Mouse (Mus musculus): ENCODE measurements around the gene Gm10563. TPM values are rescaled to one million over a fixed set of nuclear protein-coding genes. Genes with fewer than 3 reads are reported as not detected.

Gm10563 gene
- polyA plus RNA-seq, 1 experiment from 2014 or later = not detected

- no peak for ATAC-seq (ENCODE audit: low FRiP score, low read depth)
- Histone ChIP-seq H3K27ac (no peak overlapping the region), H3K4me2 (replicated peaks) (no peak overlapping the region), H3K27me3 (no peaks in the 10 kb centered on the region), H3K9me3 (no peaks in the 10 kb centered on the region), H3K36me3 (peaks cover 24% of the 10 kb centered on the region), H3K9ac (no peak overlapping the region), H3K4me3 (no peak overlapping the region), H3K4me1 (peaks cover 18% of the 10 kb centered on the region)
- 95% methylated on average over 6 of the region's 6 CpGs for WGBS
These were observed 41.4 kb downstream of the Gm10563 start for GRCm38 (mm10) chr4:155603801-155604200.

DNA sequence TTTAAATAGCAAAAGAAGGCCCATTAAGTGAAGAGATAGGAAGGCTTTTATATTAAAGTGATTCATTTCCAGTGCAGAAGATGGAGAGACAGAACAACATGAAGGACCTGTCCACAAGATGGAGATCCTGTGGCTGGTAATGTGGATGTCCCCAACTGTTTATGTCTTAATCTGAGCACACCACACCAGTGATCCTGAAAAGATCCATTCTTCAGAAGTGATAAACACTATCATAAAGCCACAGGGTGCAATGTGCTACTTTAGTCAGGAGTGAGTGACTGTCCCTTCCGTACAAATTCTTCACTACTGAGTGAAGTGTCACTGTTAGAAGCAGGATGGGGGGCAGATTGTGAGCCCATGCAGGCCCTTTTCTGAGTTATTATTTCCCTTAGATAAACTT lies 42.5 kb downstream of the Gm10563 start:
- Histone ChIP-seq H3K9ac (peak overlapping the region; percentile 39; the same call in 1 of the 2 replicates), H3K27me3 (no peaks in the 10 kb centered on the region), H3K4me1 (peaks cover 18% of the 10 kb centered on the region), H3K9me3 (no peaks in the 10 kb centered on the region; the same call in 1 of the 2 replicates), H3K4me3 (peak overlapping the region; percentile 96), H3K36me3 (peaks cover 21% of the 10 kb centered on the region), H3K27ac (no peak overlapping the region), H3K4me2 (replicated peaks) (peak overlapping the region; percentile 86)
- WGBS = 88% methylated on average over 1 of the region's 1 CpGs
- ATAC-seq (ENCODE audit: low FRiP score, low read depth) = no peak

GRCm38 (mm10) chr4:155601997-155602456 lies 43.2 kb downstream of the Gm10563 start:
- ATAC-seq (ENCODE audit: low FRiP score, low read depth) = peak; percentile 45
- 1% methylated on average over 31 of the region's 31 CpGs for WGBS

GRCm38 (mm10) chr4:155601091-155601996 lies 43.9 kb downstream of the Gm10563 start, which contains the start of gene Slc35e2:
Gene Slc35e2, plus strand, starts transcription at chr4:155601416.
- H3K27ac ChIP-seq = peak within 1 kb of the TSS; percentile 99
- H3K27me3 ChIP-seq = no peaks in the 10 kb centered on the region
- peaks cover 18% of the 10 kb centered on the region for H3K4me1 ChIP-seq
- ATAC-seq (ENCODE audit: low FRiP score, low read depth) = peak; percentile 95
- H3K9me3 ChIP-seq = no peaks in the 10 kb centered on the region; the same call in 1 of the 2 replicates
- WGBS = 1% methylated on average over 65 of the region's 65 CpGs
- H3K4me3 ChIP-seq = peak within 1 kb of the TSS; percentile 96
- peak within 1 kb of the TSS; percentile 86 for H3K4me2 ChIP-seq (replicated peaks)
- H3K9ac ChIP-seq = peak within 1 kb of the TSS; percentile 93
- H3K36me3 ChIP-seq = peaks cover 12% of the 10 kb centered on the region

More at GRCm38 (mm10) chr4:155601997-155602456, 43.2 kb downstream of the Gm10563 start:
- Histone ChIP-seq H3K27me3 (no peaks in the 10 kb centered on the region), H3K9ac (peak overlapping the region; percentile 93), H3K4me1 (peaks cover 18% of the 10 kb centered on the region), H3K4me3 (peak overlapping the region; percentile 96), H3K27ac (peak overlapping the region; percentile 99), H3K4me2 (replicated peaks) (peak overlapping the region; percentile 86), H3K36me3 (peaks cover 15% of the 10 kb centered on the region), H3K9me3 (no peaks in the 10 kb centered on the region; the same call in 1 of the 2 replicates)

DNA sequence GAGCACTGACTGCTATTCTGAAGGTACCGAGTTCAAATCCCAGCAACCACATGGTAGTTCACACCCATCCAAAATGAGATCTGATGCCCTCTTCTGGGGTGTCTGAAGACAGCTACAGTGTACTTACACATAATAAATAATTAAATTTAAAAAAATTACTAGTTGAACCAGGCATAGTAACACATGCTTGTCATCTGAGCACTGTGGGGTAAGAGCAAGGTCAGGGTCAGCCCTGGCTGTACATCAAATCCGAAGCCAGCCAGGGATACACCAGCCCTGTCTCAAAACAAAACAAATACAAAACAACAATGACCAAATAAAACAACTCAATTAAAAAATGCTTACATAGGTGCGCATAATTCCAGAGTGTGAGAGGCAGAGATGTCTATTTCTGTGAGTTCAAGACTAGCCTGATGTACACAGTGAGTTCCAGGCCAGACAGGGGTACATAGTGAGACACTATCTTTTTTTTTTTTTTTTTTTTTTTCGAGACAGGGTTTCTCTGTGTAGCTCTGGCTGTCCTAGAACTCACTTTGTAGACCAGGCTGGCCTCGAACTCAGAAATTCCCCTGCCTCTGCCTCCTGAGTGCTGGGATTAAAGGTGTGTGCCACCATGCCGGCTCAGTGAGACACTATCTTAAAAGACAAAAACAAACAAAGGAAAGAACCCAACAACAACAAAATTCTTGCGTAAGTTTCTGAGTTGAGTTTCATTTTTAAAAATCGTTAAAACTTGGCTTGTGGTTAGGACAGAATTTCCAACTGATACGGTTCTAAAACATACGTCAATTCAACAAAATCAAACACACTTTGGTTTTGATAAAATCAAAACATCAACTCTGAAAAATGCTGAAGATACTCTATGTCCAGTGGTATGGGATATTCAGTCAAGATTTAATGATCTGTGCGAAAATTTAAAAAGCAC lies 45.0 kb downstream of the Gm10563 start:
- peak overlapping the region; percentile 99 for H3K27ac ChIP-seq
- no peaks in the 10 kb centered on the region for H3K27me3 ChIP-seq
- no peak for ATAC-seq (ENCODE audit: low FRiP score, low read depth)
- peak overlapping the region; percentile 93 for H3K9ac ChIP-seq
- H3K36me3 ChIP-seq = peaks cover 7% of the 10 kb centered on the region
- peak overlapping the region; percentile 96 for H3K4me3 ChIP-seq
- WGBS = 89% methylated on average over 10 of the region's 11 CpGs
- H3K4me1 ChIP-seq = peaks cover 18% of the 10 kb centered on the region
- no peaks in the 10 kb centered on the region; the same call in 1 of the 2 replicates for H3K9me3 ChIP-seq
- H3K4me2 ChIP-seq (replicated peaks) = peak overlapping the region; percentile 86

DNA sequence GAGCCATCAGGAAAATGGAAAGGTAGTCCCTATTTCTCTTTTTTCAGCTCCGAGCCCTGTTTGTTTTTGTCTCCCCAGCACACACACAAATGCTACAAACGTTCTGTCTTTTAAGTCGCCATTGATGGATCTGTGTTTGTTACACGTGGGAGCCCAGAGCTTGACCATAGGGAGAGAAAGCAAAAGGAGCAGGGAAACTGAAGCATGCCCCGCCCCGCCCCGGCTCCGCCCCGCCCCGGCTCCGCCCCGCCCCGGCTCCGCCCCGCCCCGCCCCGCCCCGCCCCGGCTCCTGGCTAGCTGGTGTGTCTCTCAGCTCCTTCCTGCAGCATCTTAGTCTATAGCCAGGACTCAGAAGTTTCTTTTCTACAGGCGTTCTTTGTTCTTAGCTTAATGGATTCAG lies 46.7 kb downstream of the Gm10563 start:
- ATAC-seq (ENCODE audit: low FRiP score, low read depth) = no peak
- WGBS = 17% methylated on average over 20 of the region's 20 CpGs
- Histone ChIP-seq H3K9me3 (no peaks in the 10 kb centered on the region; the same call in 1 of the 2 replicates), H3K27ac (no peak overlapping the region), H3K4me3 (no peak overlapping the region), H3K4me1 (peaks cover 18% of the 10 kb centered on the region), H3K4me2 (replicated peaks) (no peak overlapping the region), H3K36me3 (no peaks in the 10 kb centered on the region), H3K27me3 (no peaks in the 10 kb centered on the region), H3K9ac (no peak overlapping the region)

DNA sequence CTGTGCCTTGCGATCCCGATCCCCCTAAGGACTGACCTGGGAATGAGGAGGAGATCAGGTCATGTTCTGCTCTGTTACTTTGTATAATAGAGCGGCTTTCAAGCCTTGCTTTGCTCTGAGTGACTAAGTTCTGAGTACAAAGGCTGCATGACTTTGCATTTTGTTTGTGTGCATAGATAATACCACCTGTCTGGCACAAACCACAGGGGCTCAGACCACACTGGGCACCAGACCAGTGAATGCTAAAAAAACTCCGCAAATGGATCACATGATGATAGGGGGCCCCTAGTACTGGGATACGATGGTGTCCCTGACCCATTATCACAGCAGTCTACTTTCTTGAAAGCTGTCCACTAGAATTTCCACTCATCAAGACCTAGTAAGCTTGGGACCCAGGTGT lies 48.6 kb downstream of the Gm10563 start:
- Histone ChIP-seq H3K4me2 (replicated peaks) (no peak overlapping the region), H3K9ac (no peak overlapping the region), H3K4me3 (no peak overlapping the region), H3K36me3 (no peaks in the 10 kb centered on the region), H3K9me3 (no peaks in the 10 kb centered on the region; the same call in 1 of the 2 replicates), H3K27ac (no peak overlapping the region), H3K4me1 (peaks cover 7% of the 10 kb centered on the region; the same call in 1 of the 2 replicates), H3K27me3 (no peaks in the 10 kb centered on the region)
- 88% methylated on average over 5 of the region's 5 CpGs for WGBS
- no peak for ATAC-seq (ENCODE audit: low FRiP score, low read depth)

GRCm38 (mm10) chr4:155595777-155596176 lies 49.4 kb downstream of the Gm10563 start:
- Histone ChIP-seq H3K27ac (no peak overlapping the region), H3K4me3 (no peak overlapping the region), H3K9me3 (no peaks in the 10 kb centered on the region; the same call in 1 of the 2 replicates), H3K9ac (no peak overlapping the region), H3K4me1 (peaks cover 6% of the 10 kb centered on the region; the same call in 1 of the 2 replicates), H3K4me2 (replicated peaks) (no peak overlapping the region), H3K27me3 (no peaks in the 10 kb centered on the region), H3K36me3 (peaks cover 7% of the 10 kb centered on the region)
- no peak for ATAC-seq (ENCODE audit: low FRiP score, low read depth)
- 86% methylated on average over 3 of the region's 3 CpGs for WGBS

GRCm38 (mm10) chr4:155593780-155594179 lies 51.4 kb downstream of the Gm10563 start:
- ATAC-seq (ENCODE audit: low FRiP score, low read depth) = no peak
- H3K4me1 ChIP-seq = no peaks in the 10 kb centered on the region
- no peak overlapping the region for H3K4me2 ChIP-seq (replicated peaks)

GRCm38 (mm10) chr4:155591012-155591719 lies 54.0 kb downstream of the Gm10563 start:
- Histone ChIP-seq H3K27ac (no peak overlapping the region), H3K27me3 (no peaks in the 10 kb centered on the region), H3K9ac (no peak overlapping the region), H3K4me2 (replicated peaks) (no peak overlapping the region), H3K9me3 (no peaks in the 10 kb centered on the region), H3K4me1 (no peaks in the 10 kb centered on the region), H3K36me3 (peaks cover 51% of the 10 kb centered on the region), H3K4me3 (no peak overlapping the region)
- no peak for ATAC-seq (ENCODE audit: low FRiP score, low read depth)
- 87% methylated on average over 7 of the region's 7 CpGs for WGBS

More at GRCm38 (mm10) chr4:155593780-155594179, 51.4 kb downstream of the Gm10563 start:
- H3K27ac ChIP-seq = no peak overlapping the region
- no peak overlapping the region for H3K4me3 ChIP-seq
- 45% methylated on average over 1 of the region's 1 CpGs for WGBS
- H3K9ac ChIP-seq = no peak overlapping the region
- H3K36me3 ChIP-seq = peaks cover 25% of the 10 kb centered on the region
- H3K9me3 ChIP-seq = no peaks in the 10 kb centered on the region; the same call in 1 of the 2 replicates
- no peaks in the 10 kb centered on the region for H3K27me3 ChIP-seq

- no peak for ATAC-seq (ENCODE audit: low FRiP score, low read depth)
- no peak overlapping the region for H3K4me2 ChIP-seq (replicated peaks)
These were observed 55.9 kb downstream of the Gm10563 start for GRCm38 (mm10) chr4:155589356-155589755.

More at GRCm38 (mm10) chr4:155589356-155589755, 55.9 kb downstream of the Gm10563 start:
- no peaks in the 10 kb centered on the region for H3K9me3 ChIP-seq
- H3K4me1 ChIP-seq = no peaks in the 10 kb centered on the region
- H3K36me3 ChIP-seq = peaks cover 69% of the 10 kb centered on the region
- H3K9ac ChIP-seq = no peak overlapping the region
- no peak overlapping the region for H3K27ac ChIP-seq
- H3K27me3 ChIP-seq = no peaks in the 10 kb centered on the region
- no peak overlapping the region for H3K4me3 ChIP-seq
- 92% methylated on average over 5 of the region's 5 CpGs for WGBS
